Mouse (Mus musculus) brain, adult 2 months (tissue): ENCODE data around the gene Tspan1.

ENCODE experiments used
- DNase-seq: peaks from one replicate; pipeline ENCODE4 v3.0.0; 2011; ENCODE audit warnings: low read depth, low spot score

The Tspan1 gene

DNA sequence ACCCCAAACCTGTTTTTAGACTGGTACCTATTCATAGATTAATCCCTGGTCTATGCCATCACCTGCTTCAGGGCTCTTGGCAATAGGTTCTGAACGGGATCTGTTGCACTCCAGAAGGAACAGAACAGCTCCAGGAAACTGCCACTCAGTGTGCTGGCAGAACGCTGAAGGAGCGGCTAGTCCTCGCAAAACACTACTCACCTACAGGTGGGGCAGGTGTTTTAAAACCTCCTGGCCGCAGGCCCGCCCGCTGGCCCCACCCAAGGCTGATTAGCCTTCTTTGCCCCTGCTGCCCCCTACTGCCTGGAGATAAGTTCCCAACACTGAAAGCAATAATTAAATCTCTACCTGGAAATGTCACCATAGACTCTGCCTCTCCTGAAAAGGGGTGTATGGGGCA is at the start of gene Tspan1:
Gene Tspan1, minus strand, starts transcription at position 198 of the 400 bp plus-strand sequence.
- peak; percentile 29 for DNase-seq

DNA sequence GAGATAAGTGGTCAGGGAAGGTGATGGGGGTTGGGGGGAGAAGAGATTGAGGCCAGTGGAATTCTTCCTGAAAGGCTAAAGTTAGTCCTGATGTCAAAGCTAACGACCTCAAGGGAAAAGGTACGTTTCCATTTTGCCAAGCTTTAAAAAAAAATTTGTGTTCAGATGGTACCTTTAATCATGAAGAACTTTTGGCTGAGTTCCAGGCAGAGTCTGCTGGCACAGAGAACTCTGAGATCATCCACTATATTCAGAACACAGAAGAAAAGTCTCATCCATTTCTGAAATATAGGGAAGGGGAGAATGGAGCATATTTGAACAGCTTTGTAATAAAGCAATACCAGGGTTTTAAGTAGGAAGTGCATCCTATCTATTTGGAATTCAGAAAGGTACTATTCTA is 49.6 kb upstream of the Tspan1 start:
- DNase-seq, result peak; percentile 93

DNA sequence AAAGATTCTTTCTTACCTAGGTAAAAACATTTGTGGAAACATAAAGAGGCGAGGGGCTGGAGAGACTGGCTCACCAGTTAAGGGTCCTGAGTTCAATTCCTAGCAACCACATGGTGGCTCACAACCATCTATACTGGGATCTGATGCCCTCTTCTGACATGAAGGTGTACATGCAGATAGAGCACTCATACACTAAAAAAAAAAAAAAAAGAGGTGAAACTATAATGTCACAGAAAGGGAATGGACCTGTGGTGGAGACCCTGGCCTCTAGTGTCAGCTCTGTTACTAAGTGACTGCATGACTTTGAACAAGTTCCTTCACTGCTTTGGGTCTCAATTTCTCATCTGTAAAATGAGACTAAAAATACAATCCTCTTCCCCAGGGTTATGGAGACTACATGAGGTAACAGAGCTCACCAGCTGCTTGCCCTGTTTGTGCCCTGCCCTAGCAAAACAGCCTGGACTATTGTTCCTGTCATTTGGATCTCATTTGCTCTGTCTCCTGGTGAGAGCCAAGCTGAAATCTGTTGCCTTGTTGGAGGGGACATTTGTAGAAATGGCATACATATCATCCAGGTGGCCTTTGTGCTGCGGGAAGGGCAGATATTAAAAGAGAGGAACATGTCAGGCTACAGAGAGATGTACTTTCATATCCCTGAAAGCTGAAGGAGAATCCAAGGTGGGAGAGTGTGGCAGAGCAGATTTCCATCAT is 48.6 kb upstream of the Tspan1 start:
- DNase-seq, result peak; percentile 95

- DNase-seq, result no peak
Measured at GRCm38 (mm10) chr4:116208891-116209290, 41.5 kb upstream of the Tspan1 start.

- DNase-seq, result no peak
Measured at GRCm38 (mm10) chr4:116206531-116206930, 39.1 kb upstream of the Tspan1 start.

- no peak for DNase-seq
Measured at GRCm38 (mm10) chr4:116204422-116204821, 37.0 kb upstream of the Tspan1 start.

DNA sequence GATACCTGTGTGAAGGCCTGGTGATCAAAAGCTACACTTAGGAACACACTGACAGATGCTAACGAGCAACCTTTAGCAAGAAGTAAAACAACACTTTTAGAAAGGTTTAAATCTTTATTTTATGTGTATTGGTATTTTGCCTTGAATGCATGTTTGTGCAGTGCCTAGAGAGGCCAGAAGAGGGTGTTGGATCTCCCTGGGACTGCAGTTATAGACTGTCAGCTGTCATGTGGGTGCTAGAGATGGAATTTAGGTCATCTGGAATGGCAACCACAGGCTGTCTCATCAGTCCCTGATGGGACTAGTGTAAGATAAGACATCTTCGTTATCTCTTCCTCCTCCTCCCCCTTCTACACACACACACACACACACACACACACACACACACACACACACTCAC is 31.0 kb upstream of the Tspan1 start:
- peak; percentile 70 for DNase-seq

- peak; percentile 76 for DNase-seq
Measured at GRCm38 (mm10) chr4:116193583-116194383, 26.4 kb upstream of the Tspan1 start.

- peak; percentile 37 for DNase-seq
Measured at GRCm38 (mm10) chr4:116192286-116192835, 25.0 kb upstream of the Tspan1 start.

DNA sequence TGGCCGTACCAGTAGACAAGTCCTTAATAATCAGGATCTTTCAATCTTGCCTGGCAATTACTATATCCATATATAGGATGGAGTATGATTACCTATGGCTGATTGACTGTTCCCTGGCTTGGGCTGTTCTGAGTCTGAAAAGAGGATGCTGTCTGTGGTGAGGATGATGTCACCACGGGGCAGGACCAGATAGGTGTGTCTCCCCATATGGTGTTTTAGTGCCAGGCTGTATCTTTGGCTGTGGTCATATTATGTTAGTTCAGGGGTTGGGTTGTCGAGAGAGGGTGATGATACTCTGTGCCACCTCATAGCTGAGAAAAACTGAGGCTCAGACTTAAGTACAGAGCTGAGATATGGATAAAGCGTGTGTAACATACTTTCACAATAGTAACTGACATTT is 17.7 kb upstream of the Tspan1 start:
- no peak for DNase-seq

DNA sequence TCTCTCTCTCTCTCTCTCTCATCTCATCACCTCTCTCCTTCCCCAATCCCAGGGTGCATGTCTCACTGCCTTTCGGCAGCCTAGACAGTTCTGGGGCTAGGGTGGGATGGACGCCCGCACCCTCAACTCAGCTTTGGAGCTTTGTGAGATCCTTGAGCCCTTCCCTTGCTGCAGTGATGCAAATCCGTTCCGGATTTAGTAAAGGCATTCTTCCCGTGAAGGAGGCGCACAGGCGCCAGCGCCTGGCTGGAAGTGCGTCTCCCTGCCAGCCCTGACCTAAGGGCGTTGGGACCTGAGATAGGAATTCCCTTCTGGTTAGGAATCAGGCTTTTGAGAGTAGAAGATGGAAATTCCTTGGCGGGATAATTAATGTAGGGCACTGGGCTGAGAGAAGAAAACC is 15.3 kb upstream of the Tspan1 start:
- peak; percentile 85 for DNase-seq

DNA sequence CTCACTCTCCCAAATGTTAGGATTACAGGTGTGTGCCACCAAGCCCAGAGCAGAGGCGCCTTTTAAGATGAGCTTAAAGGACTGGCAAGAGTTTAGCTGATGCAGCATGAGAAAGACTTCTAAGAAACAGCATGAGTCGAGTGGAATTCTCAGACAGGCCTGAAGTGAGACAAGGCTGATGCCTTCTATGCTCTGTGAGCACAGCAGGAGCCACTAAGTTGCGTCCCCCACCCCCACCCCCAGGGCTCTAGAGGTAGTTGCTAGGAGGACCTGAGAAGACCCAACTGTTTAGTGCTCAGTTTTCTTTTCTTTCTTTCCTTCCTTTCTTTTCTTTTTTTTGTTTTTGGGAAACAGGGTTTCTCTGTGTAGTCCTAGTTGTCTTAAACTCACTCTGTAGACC is 14.7 kb upstream of the Tspan1 start:
- DNase-seq, result no peak

- DNase-seq, result peak; percentile 50
Measured at GRCm38 (mm10) chr4:116177140-116177539, 9.7 kb upstream of the Tspan1 start.

- DNase-seq, result peak; percentile 99
Measured at GRCm38 (mm10) chr4:116176543-116176988, 9.2 kb upstream of the Tspan1 start.

GRCm38 (mm10) chr4:116175711-116176542 is 8.5 kb upstream of the Tspan1 start:
- DNase-seq, result peak; percentile 98

DNA sequence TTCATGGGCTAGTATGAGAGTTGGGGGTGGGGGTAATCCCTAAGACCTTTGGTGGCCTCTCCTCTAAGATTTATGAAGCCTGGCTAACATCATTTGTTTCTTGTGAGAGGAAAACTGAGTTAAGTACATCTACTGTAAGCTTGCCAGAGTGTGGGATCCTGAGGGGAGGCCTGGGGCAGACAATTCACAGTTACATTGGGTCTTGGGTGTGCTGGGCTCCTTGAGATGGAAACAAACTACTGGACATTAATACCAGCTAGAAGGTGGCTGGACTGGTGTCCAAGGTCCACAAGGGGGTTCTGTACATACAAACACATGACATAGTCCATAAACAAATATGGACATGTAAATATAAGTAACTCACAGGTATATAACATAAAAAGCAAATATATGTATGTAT is 7.7 kb upstream of the Tspan1 start:
- DNase-seq, result no peak

DNA sequence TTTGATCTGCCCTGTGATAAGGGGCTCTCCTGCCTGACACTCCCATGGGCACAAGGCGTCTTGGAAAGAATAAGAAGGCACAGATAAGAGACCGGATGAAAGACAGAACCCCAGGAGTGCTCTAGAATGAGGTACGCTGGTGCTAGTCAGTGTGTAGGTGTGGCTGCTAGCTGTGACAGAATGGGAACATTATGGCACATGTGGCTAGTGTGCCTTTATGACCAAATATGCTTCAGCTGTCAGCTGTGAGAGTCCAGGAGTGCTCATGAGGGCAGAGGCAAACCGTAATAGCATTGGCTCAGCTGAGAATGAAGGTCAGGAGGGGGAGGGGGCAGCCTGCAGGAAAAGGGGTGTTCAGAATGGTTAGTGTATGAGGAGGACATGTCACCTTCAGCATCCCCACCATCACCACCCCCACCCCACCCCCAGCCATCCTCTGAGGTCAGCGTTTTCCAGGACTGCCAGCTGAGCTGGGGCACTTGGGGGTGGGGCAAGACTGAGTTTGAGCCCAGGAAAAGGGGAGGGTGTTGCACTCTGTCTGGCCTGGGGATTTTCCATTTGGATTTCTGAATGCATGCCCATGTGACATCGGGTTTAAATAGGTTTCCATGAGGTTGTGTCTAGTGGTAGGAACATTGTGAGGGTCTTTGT is 7.2 kb upstream of the Tspan1 start:
- peak; percentile 92 for DNase-seq

DNA sequence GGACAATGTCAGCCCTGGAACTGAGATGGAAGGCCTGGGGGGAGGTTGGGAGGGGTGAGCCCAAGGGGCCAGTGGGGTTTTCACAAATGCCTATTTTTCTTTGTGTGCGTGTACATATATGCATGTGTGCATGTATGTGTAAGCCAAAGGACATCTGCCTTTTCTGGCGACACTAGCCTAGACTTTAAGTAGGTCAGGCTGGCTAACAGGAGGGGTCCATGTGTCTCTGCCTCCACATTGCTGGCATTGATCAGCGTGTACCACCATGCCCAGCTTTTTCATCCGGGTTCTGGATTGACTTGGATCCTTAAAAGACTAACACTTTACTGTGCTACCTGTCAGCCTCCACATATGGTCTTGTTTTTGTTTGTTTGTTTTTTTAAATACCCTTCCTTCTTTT is 6.4 kb upstream of the Tspan1 start:
- no peak for DNase-seq

DNA sequence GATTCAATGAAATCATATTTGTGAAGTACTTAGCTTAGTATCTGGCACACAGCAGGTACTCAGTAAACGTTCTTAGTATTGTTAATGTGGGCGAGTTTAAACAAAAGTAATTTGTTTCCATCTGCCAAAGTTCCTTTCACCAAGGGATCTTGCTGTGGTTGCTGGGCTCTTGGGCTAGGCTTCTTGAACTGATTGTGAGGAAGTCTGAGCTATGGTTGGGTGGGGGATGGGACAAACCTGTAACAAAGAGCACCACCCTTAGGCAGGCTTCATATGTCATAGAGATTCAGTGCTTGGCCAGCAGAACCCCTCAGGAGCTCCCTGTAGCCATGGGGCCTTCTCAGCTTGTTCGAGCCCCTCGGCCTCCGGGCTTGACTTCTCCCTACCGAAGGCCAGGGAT is 5.7 kb upstream of the Tspan1 start, which contains the start of the genes 1700042G07Rik and Gm49337:
Gene 1700042G07Rik, plus strand, starts transcription at position 301 of the 400 bp plus-strand sequence.
Gene Gm49337, plus strand, starts transcription at position 313 of the 400 bp plus-strand sequence.
- DNase-seq, result no peak

- no peak for DNase-seq
Measured at GRCm38 (mm10) chr4:116169353-116169672, 1.9 kb upstream of the Tspan1 start.
